Mouse (Mus musculus): ENCODE data around the gene Nfib. TPM values are rescaled to one million over a fixed set of nuclear protein-coding genes. Genes with fewer than 3 reads are reported as not detected.

Nfib gene
- polyA plus RNA-seq, 1 experiment from 2014 or later, result 52.1 TPM

DNA sequence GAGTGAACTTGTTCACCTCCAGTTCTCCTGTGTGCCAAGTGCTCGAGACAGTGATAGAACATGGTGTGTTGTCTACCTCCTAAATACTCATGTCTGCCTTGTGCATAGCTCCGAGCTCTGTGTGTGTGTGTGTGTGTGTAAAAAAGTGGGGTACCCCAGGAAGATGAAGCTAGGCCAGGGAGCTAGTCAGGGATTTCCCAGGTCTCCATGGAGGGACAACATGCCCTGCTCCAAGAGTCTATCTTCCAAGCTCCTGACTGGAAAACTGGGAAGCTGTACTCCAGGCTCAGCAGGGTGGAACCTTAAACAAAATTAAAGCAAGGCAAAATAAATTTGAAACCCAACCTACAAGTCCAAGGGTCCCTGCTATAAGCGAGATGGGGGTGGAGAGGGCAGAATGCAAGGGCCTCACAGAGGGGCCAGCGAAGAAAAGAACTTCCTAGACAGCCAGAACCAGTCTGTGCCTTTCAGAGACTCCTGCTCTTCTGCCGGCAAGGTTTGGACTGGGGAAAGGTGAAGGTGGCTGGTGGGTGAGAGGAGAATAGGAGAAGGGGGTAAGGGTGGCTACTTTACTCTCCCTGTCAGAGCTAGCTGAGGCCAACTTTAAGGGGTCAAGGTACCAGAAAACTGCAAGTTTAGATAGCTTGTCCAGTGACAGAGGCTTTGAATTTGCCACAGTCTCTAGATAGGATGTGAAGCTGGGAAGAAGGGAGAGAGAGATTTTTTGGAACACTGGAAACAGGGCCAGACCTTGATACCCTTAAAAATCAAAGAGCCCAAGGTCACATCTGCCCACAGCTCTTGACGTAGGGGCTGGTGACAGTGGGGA lies 169.7 kb downstream of the Nfib start:
- no peaks in the 10 kb centered on the region; the same call in 1 of the 2 replicates for H3K27me3 ChIP-seq (replicated peaks; ENCODE audit: insufficient read depth, low read length)
- ATAC-seq (no peak), DNase-seq (ENCODE audit: low spot score) (no peak)
- peaks cover 26% of the 10 kb centered on the region for H3K4me1 ChIP-seq (ENCODE audit: insufficient read depth, low read depth, low read length)
- H3K9ac ChIP-seq (replicated peaks; ENCODE audit: low read depth), result no peak overlapping the region
- TF ChIP-seq CTCF (IDR thresholded peaks at IDR 0.05) (no peak), EP300 (IDR thresholded peaks at IDR 0.05) (no peak)
- no peak overlapping the region for H3K27ac ChIP-seq (ENCODE audit: low read length)
- no peaks in the 10 kb centered on the region for H3K36me3 ChIP-seq (ENCODE audit: insufficient read depth, low read length)
- H3K9me3 ChIP-seq (ENCODE audit: low read length), result no peaks in the 10 kb centered on the region
- H3K4me3 ChIP-seq (ENCODE audit: low read depth, low read length), result no peak overlapping the region
- whole genome bisulfite sequencing, result 81% methylated on average over 6 of the region's 6 CpGs
- no peak overlapping the region for H3K4me2 ChIP-seq (replicated peaks; ENCODE audit: low read depth, low read length)

DNA sequence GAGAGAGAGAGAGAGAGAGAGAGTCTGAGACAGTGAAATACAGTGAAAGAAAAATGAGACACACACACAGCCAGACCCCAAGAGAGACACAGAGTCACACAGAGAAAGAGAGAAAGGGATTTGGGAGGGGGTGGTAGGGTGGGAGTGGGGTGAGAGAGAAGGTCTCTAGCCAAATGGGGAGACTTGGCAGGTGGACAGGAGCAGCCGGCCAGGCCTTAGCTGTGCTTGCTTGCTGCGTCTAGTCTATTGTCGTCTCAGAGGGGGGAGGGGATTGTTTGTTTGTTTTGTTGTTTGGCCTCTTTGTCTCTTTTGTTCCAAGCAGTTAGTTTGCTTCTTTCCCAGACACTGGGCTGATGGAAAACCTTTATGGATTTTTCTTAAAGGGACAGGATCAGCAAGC lies 172.3 kb downstream of the Nfib start:
- no peaks in the 10 kb centered on the region for H3K9me3 ChIP-seq (ENCODE audit: low read length)
- no peak for ATAC-seq
- no peaks in the 10 kb centered on the region for H3K36me3 ChIP-seq (ENCODE audit: insufficient read depth, low read length)
- no peaks in the 10 kb centered on the region; the same call in 1 of the 2 replicates for H3K27me3 ChIP-seq (replicated peaks; ENCODE audit: insufficient read depth, low read length)
- H3K27ac ChIP-seq (ENCODE audit: low read length), result no peak overlapping the region
- no peak for DNase-seq (ENCODE audit: low spot score)
- no peak overlapping the region for H3K4me2 ChIP-seq (replicated peaks; ENCODE audit: low read depth, low read length)
- no peak overlapping the region for H3K9ac ChIP-seq (replicated peaks; ENCODE audit: low read depth)
- TF ChIP-seq CTCF (IDR thresholded peaks at IDR 0.05) (no peak), EP300 (IDR thresholded peaks at IDR 0.05) (no peak)
- peaks cover 23% of the 10 kb centered on the region for H3K4me1 ChIP-seq (ENCODE audit: insufficient read depth, low read depth, low read length)
- WGBS, result 24% methylated on average over 3 of the region's 3 CpGs
- no peak overlapping the region for H3K4me3 ChIP-seq (ENCODE audit: low read depth, low read length)

- H3K27ac ChIP-seq (ENCODE audit: low read length), result peak overlapping the region; percentile 47
- peaks cover 23% of the 10 kb centered on the region for H3K4me1 ChIP-seq (ENCODE audit: insufficient read depth, low read depth, low read length)
- no peaks in the 10 kb centered on the region; the same call in 1 of the 2 replicates for H3K27me3 ChIP-seq (replicated peaks; ENCODE audit: insufficient read depth, low read length)
- 11% methylated on average over 10 of the region's 11 CpGs for WGBS
- ATAC-seq (no peak), DNase-seq (ENCODE audit: low spot score) (peak; percentile 35)
- TF ChIP-seq EP300 (IDR thresholded peaks at IDR 0.05), result no peak
- no peak for TF ChIP-seq CTCF (IDR thresholded peaks at IDR 0.05)
- H3K9me3 ChIP-seq (ENCODE audit: low read length), result no peaks in the 10 kb centered on the region
- no peaks in the 10 kb centered on the region for H3K36me3 ChIP-seq (ENCODE audit: insufficient read depth, low read length)
- H3K9ac ChIP-seq (replicated peaks; ENCODE audit: low read depth), result no peak overlapping the region
- H3K4me2 ChIP-seq (replicated peaks; ENCODE audit: low read depth, low read length), result peak overlapping the region; percentile 32; the same call in 1 of the 2 replicates
- no peak overlapping the region for H3K4me3 ChIP-seq (ENCODE audit: low read depth, low read length)
These were observed 172.9 kb downstream of the Nfib start for GRCm38 (mm10) chr4:82532443-82533191.

- no peaks in the 10 kb centered on the region for H3K9me3 ChIP-seq (ENCODE audit: low read length)
- ATAC-seq (no peak), DNase-seq (ENCODE audit: low spot score) (no peak)
- peak overlapping the region; percentile 32; the same call in 1 of the 2 replicates for H3K4me2 ChIP-seq (replicated peaks; ENCODE audit: low read depth, low read length)
- TF ChIP-seq CTCF (IDR thresholded peaks at IDR 0.05), result no peak
- TF ChIP-seq EP300 (IDR thresholded peaks at IDR 0.05), result no peak
- WGBS, result 32% methylated on average over 5 of the region's 5 CpGs
- H3K27me3 ChIP-seq (replicated peaks; ENCODE audit: insufficient read depth, low read length), result no peaks in the 10 kb centered on the region; the same call in 1 of the 2 replicates
- H3K27ac ChIP-seq (ENCODE audit: low read length), result peak overlapping the region; percentile 47
- no peaks in the 10 kb centered on the region for H3K36me3 ChIP-seq (ENCODE audit: insufficient read depth, low read length)
- peaks cover 23% of the 10 kb centered on the region for H3K4me1 ChIP-seq (ENCODE audit: insufficient read depth, low read depth, low read length)
- no peak overlapping the region for H3K4me3 ChIP-seq (ENCODE audit: low read depth, low read length)
- no peak overlapping the region for H3K9ac ChIP-seq (replicated peaks; ENCODE audit: low read depth)
These were observed 173.6 kb downstream of the Nfib start for GRCm38 (mm10) chr4:82531977-82532376.

DNA sequence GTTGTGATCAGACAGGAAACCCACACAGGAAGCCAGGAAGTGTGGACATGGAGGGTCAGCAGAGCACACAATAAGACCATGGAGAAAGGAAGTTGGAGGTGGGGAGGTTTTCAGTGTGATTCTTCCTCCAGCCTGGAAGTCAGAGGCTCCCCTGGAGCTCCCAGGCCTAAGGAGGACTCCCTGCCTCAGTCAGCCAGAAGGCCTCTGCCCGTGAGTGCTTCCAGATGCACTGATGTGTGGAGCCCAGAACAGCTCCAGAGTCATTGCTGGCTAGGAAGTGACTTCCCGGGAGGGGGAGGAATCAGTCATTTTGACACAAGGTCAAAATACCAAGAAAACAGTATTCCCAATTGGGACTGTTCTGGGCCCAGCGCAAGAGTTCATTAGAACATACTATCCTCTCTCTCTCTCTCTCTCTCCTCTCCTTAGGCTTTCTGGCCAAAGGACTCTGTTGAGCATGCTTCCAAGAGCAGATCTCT lies 174.6 kb downstream of the Nfib start:
- H3K4me3 ChIP-seq (ENCODE audit: low read depth, low read length), result no peak overlapping the region
- H3K9ac ChIP-seq (replicated peaks; ENCODE audit: low read depth), result no peak overlapping the region
- ATAC-seq (peak; percentile 66), DNase-seq (ENCODE audit: low spot score) (peak; percentile 40)
- no peaks in the 10 kb centered on the region for H3K9me3 ChIP-seq (ENCODE audit: low read length)
- WGBS, result 37% methylated on average over 3 of the region's 3 CpGs
- no peaks in the 10 kb centered on the region for H3K36me3 ChIP-seq (ENCODE audit: insufficient read depth, low read length)
- peak overlapping the region; percentile 57 for H3K27ac ChIP-seq (ENCODE audit: low read length)
- TF ChIP-seq EP300 (IDR thresholded peaks at IDR 0.05) (peak; percentile 29; the same call in 1 of the 2 replicates), CTCF (IDR thresholded peaks at IDR 0.05) (no peak)
- no peaks in the 10 kb centered on the region for H3K27me3 ChIP-seq (replicated peaks; ENCODE audit: insufficient read depth, low read length)
- no peak overlapping the region for H3K4me2 ChIP-seq (replicated peaks; ENCODE audit: low read depth, low read length)
- H3K4me1 ChIP-seq (ENCODE audit: insufficient read depth, low read depth, low read length), result peaks cover 16% of the 10 kb centered on the region

GRCm38 (mm10) chr4:82528978-82529377 lies 176.6 kb downstream of the Nfib start:
- Histone ChIP-seq H3K4me1 (ENCODE audit: insufficient read depth, low read depth, low read length) (peaks cover 16% of the 10 kb centered on the region), H3K36me3 (ENCODE audit: insufficient read depth, low read length) (no peaks in the 10 kb centered on the region), H3K4me3 (ENCODE audit: low read depth, low read length) (no peak overlapping the region), H3K4me2 (replicated peaks; ENCODE audit: low read depth, low read length) (no peak overlapping the region), H3K27ac (ENCODE audit: low read length) (no peak overlapping the region), H3K9ac (replicated peaks; ENCODE audit: low read depth) (no peak overlapping the region), H3K27me3 (replicated peaks; ENCODE audit: insufficient read depth, low read length) (no peaks in the 10 kb centered on the region), H3K9me3 (ENCODE audit: low read length) (no peaks in the 10 kb centered on the region)
- 76% methylated on average over 2 of the region's 2 CpGs for WGBS
- ATAC-seq (no peak), DNase-seq (ENCODE audit: low spot score) (no peak)
- TF ChIP-seq CTCF (IDR thresholded peaks at IDR 0.05), result no peak
- no peak for TF ChIP-seq EP300 (IDR thresholded peaks at IDR 0.05)

Measured in lung, postnatal 0 days (tissue).